Mouse (Mus musculus) thymus, adult 2 months (tissue): ENCODE results near the gene Cend1. TPM values are rescaled to one million over a fixed set of nuclear protein-coding genes. Genes with fewer than 3 reads are reported as not detected.

Experiments used
- DNase-seq: peaks from one replicate; pipeline ENCODE4 v3.0.0; 2021
- H3K27ac ChIP-seq: fragments of 200-500 bp; 2 replicates; pipeline ENCODE4 v1.5.1; 2012; ENCODE audit warnings: low read length, control low read depth; ENCODE audit not compliant: control insufficient read depth, insufficient read depth
- H3K27me3 ChIP-seq: fragments of 200-500 bp; 2 replicates; pipeline ENCODE4 v1.6.1; 2012; ENCODE audit warnings: mild to moderate bottlenecking, low read length, moderate library complexity, mixed read lengths; ENCODE audit not compliant: control insufficient read depth, insufficient read depth
- H3K36me3 ChIP-seq: fragments of 200-500 bp; 2 replicates; pipeline ENCODE4 v1.6.1; 2012; ENCODE audit warnings: mild to moderate bottlenecking, low read length, moderate library complexity; ENCODE audit not compliant: control insufficient read depth, insufficient read depth
- H3K4me1 ChIP-seq: fragments of 200-500 bp; replicated peaks from 2 replicates; pipeline ENCODE4 v1.6.1; 2012; ENCODE audit warnings: low read length; ENCODE audit not compliant: control insufficient read depth, insufficient read depth
- H3K4me3 ChIP-seq: fragments of 200-500 bp; 2 replicates; pipeline ENCODE4 v1.5.1; 2012; ENCODE audit warnings: mild to moderate bottlenecking, low read length, control low read depth, moderate library complexity; ENCODE audit not compliant: control insufficient read depth, insufficient read depth
- CTCF ChIP-seq: fragments of 200-500 bp; IDR thresholded peaks from 2 replicates; pipeline ENCODE4 v1.5.1; 2012; ENCODE audit warnings: mild to moderate bottlenecking, control low read depth, low read length, moderate library complexity, borderline replicate concordance; ENCODE audit not compliant: control insufficient read depth, poor library complexity, insufficient read depth; ENCODE audit errors: extremely low read depth
- POLR2A ChIP-seq: fragments of 200-500 bp; IDR thresholded peaks from 2 replicates; pipeline ENCODE4 v1.6.1; 2012; ENCODE audit warnings: mild to moderate bottlenecking, low read length, control low read depth, moderate library complexity; ENCODE audit not compliant: control insufficient read depth, poor library complexity, insufficient read depth; ENCODE audit errors: extremely low read depth
- WGBS: fragments of 180-500 bp; shearing (Covaris S2); methylation state at CpG from one replicate; pipeline ENCODE4 v1.1.7; 2018; 5-methylcytosine and 5-hydroxymethylcytosine counted together
- polyA plus RNA-seq: library from polyadenylated mRNA; depleted of rRNA; stranded (reverse); fragments of >200 nt; gene quantifications from 2 replicates; pipeline ENCODE4 v1.2.3, GENCODE M21; 2012; rRNA removed

Gene Cend1
- polyA plus RNA-seq, 1 experiment, result 0.63 TPM

GRCm38 (mm10) chr7:141388487-141389109, 40.7 kb downstream of the Cend1 start:
- 79% methylated on average over 3 of the region's 3 CpGs for WGBS
- no peak for DNase-seq
- no peak for TF ChIP-seq POLR2A
- no peak for TF ChIP-seq CTCF
- no peak overlapping the region for H3K27ac ChIP-seq
- no peaks in the 10 kb centered on the region for H3K36me3 ChIP-seq
- H3K4me1 ChIP-seq, result peaks cover 8% of the 10 kb centered on the region
- no peaks in the 10 kb centered on the region for H3K27me3 ChIP-seq
- H3K4me3 ChIP-seq, result no peak overlapping the region

- H3K4me3 ChIP-seq, result no peak overlapping the region
- peaks cover 6% of the 10 kb centered on the region for H3K4me1 ChIP-seq
- no peak overlapping the region for H3K27ac ChIP-seq
- H3K36me3 ChIP-seq, result no peaks in the 10 kb centered on the region
- TF ChIP-seq CTCF, result no peak
- TF ChIP-seq POLR2A, result no peak
- 37% methylated on average over 2 of the region's 2 CpGs for WGBS
- H3K27me3 ChIP-seq, result no peaks in the 10 kb centered on the region
- no peak for DNase-seq
Measured at GRCm38 (mm10) chr7:141387807-141388486, 41.3 kb downstream of the Cend1 start.

GRCm38 (mm10) chr7:141381068-141381835, 48.0 kb downstream of the Cend1 start:
- no peak for DNase-seq
- WGBS, result 64% methylated on average over 4 of the region's 4 CpGs
- H3K27ac ChIP-seq, result no peak overlapping the region

GRCm38 (mm10) chr7:141379584-141379983, 49.7 kb downstream of the Cend1 start:
- DNase-seq, result no peak
- H3K27ac ChIP-seq, result no peak overlapping the region
- no peak for TF ChIP-seq CTCF
- no peak for TF ChIP-seq POLR2A
- H3K36me3 ChIP-seq, result no peaks in the 10 kb centered on the region
- no peaks in the 10 kb centered on the region for H3K4me1 ChIP-seq
- WGBS, result 69% methylated on average over 4 of the region's 4 CpGs
- H3K4me3 ChIP-seq, result no peak overlapping the region
- no peaks in the 10 kb centered on the region for H3K27me3 ChIP-seq

More at GRCm38 (mm10) chr7:141381068-141381835, 48.0 kb downstream of the Cend1 start:
- no peak for TF ChIP-seq POLR2A
- TF ChIP-seq CTCF, result no peak
- no peak overlapping the region for H3K4me3 ChIP-seq
- H3K36me3 ChIP-seq, result no peaks in the 10 kb centered on the region
- no peaks in the 10 kb centered on the region for H3K27me3 ChIP-seq
- no peaks in the 10 kb centered on the region for H3K4me1 ChIP-seq

Other genes starting within 250 kb of the Cend1 start
- gene Hras, start 235.5 kb downstream of the Cend1 start, polyA plus RNA-seq, result 65.6 and 77.9 TPM in 2 replicates
- gene Lrrc56, start 235.3 kb downstream of the Cend1 start, polyA plus RNA-seq, result 7.1 and 7.4 TPM in 2 replicates
- gene Lmntd2, start 215.4 kb downstream of the Cend1 start, polyA plus RNA-seq, result 4.6 and 5.5 TPM in 2 replicates
- gene Rassf7, start 213.6 kb downstream of the Cend1 start, polyA plus RNA-seq, result 29.8 TPM in 2 replicates
- 64.1 and 80.2 TPM in 2 replicates for gene Phrf1, start 200.7 kb downstream of the Cend1 start, polyA plus RNA-seq
- 219 and 278 TPM in 2 replicates for gene Irf7, start 163.0 kb downstream of the Cend1 start, polyA plus RNA-seq
- gene Cdhr5, start 152.7 kb downstream of the Cend1 start, polyA plus RNA-seq, result 2.2 and 2.7 TPM in 2 replicates
- gene Sct, start 150.4 kb downstream of the Cend1 start, polyA plus RNA-seq, result 10.3 and 10.6 TPM in 2 replicates
- gene Drd4, start 137.5 kb downstream of the Cend1 start, polyA plus RNA-seq, result 0.18 and 0.47 TPM in 2 replicates
- 34.9 and 40.2 TPM in 2 replicates for gene Deaf1, start 101.8 kb downstream of the Cend1 start, polyA plus RNA-seq
- gene Tmem80, start 101.8 kb downstream of the Cend1 start, polyA plus RNA-seq, result 78.1 and 81.8 TPM in 2 replicates
- 20.2 and 25.4 TPM in 2 replicates for gene Eps8l2, start 90.6 kb downstream of the Cend1 start, polyA plus RNA-seq
- gene Taldo1, start 37.3 kb downstream of the Cend1 start, polyA plus RNA-seq, result 216 and 235 TPM in 2 replicates
- 98.1 and 104 TPM in 2 replicates for gene Gatd1, start 15.4 kb downstream of the Cend1 start, polyA plus RNA-seq
- 114 and 128 TPM in 2 replicates for gene Slc25a22, start 8.4 kb upstream of the Cend1 start, polyA plus RNA-seq
- gene Pidd1, start 14.5 kb upstream of the Cend1 start, polyA plus RNA-seq, result 109 and 133 TPM in 2 replicates
- gene Rplp2, start 17.9 kb upstream of the Cend1 start, polyA plus RNA-seq, result 674 and 750 TPM in 2 replicates
- 256 and 296 TPM in 2 replicates for gene Pnpla2, start 25.7 kb upstream of the Cend1 start, polyA plus RNA-seq
- gene Cracr2b, start 31.6 kb upstream of the Cend1 start, polyA plus RNA-seq, result 10.0 and 14.9 TPM in 2 replicates
- 132 and 186 TPM in 2 replicates for gene Cd151, start 37.9 kb upstream of the Cend1 start, polyA plus RNA-seq
- gene Polr2l, start 45.6 kb upstream of the Cend1 start, polyA plus RNA-seq, result 31.1 and 39.3 TPM in 2 replicates
- 36.9 and 45.1 TPM in 2 replicates for gene Tspan4, start 45.7 kb upstream of the Cend1 start, polyA plus RNA-seq
- gene Chid1, start 110.4 kb upstream of the Cend1 start, polyA plus RNA-seq, result 26.5 and 36.8 TPM in 2 replicates
- 40.9 and 45.7 TPM in 2 replicates for gene Ap2a2, start 132.7 kb upstream of the Cend1 start, polyA plus RNA-seq
- gene Muc6, start 225.8 kb upstream of the Cend1 start, polyA plus RNA-seq, result 0.16 and 0.17 TPM in 2 replicates